Mouse (Mus musculus) stomach, postnatal 0 days (tissue): ENCODE data around the gene Itga1.
A peak's percentile ranks its signal among the peaks of the same experiment; 100 is the strongest.

Experiments used
- CTCF ChIP-seq: IDR thresholded peaks from 2 replicates; pipeline ENCODE4 v1.5.1; 2016; ENCODE audit warnings: antibody characterized with exemption, low read depth, mild to moderate bottlenecking, moderate library complexity
- EP300 ChIP-seq: optimal IDR thresholded peaks from 2 replicates; pipeline ENCODE3; 2016; ENCODE audit warnings: antibody characterized with exemption

- TF ChIP-seq CTCF (no peak), EP300 (peak; percentile 61)
Measured at GRCm38 (mm10) chr13:115090069-115090976, 11.4 kb downstream of the Itga1 start, which contains the start of gene Pelo.
